Mouse (Mus musculus) mesoderm, embryonic 11.5 days (tissue): Measurements from ENCODE around the gene Doc2b.
"Not testable (repeated sequence)": the region's sequence is repeated elsewhere in the genome, so short reads cannot be mapped to it uniquely, and the experiment has no call there.

Experiments used
- DNase-seq: peaks from one replicate; pipeline ENCODE4 v3.0.0-alpha.2; 2012; ENCODE audit warnings: low read depth, low spot score

Doc2b gene

GRCm38 (mm10) chr11:75736978-75737377 is 58.9 kb downstream of the Doc2b start:
- DNase-seq, result no peak

DNA sequence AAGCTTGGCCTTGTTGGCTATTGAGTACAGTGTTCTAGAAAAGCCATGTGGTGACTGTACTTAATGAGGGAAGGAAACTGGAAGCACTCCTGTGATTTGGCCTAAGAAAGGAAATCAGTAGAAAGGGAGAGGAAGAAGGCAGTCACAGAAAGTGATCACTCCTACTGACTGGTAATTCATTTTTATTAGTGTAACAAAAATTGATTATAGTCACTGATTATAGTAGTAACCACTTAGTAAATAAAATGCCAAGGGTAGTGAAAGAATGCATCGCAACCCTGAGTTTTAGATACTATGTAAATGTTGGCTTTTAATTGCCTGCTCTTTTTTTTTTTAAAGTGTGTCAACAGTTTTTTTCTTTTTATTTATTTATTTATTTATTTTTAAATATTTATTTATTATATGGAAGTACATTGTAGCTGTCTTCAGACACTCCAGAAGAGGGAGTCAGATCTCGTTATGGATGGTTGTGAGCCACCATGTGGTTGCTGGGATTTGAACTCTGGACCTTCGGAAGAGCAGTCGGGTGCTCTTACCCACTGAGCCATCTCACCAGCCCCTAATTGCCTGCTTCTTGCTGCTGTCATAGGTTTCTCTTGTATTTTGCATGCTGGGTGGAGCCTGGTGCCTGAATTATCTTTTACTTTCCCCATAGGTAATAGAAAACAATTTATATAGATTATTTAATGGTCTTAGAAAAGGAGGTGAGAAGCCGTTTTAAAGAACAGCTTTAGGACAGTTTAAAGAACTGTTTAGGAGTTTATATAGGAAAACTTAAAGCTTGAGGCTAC is 60.2 kb downstream of the Doc2b start:
- no peak for DNase-seq

DNA sequence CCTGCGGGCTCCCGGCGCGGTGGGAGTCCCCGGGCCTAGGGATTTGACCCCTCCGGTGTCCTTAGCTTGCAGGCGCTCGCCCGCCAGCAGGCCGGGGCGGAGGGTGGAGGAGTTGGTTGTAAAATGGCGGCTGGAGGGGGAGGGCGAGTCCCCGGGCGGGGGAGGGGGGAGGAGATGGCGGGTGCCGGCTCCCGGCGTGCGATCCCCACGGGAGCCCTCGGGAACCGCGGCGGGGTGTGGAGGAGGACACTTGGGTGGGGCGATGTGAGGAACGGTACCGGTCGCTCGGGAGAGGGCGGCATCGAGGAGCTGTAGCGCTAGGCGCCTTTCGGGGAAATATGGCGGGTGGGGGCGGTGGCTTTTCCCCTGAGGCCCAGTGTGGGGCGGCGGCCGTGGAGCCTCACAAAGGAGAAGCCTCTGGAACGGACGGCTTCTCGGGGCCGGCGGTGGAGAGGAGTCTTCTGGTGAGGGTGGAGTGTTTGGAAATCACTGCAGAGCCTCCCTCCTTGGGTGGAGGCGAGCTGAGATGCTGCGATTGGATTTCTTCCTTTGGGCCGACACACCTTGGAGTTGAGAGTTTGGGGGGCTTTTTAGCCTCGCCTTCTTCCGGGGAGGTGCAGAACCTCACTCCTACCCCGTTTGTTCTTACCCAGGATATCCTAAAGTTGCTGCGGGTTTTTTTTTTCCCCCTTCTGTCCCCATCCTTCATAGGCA is 62.5 kb downstream of the Doc2b start:
- DNase-seq, result no peak

- peak; percentile 94 for DNase-seq
Observed at GRCm38 (mm10) chr11:75732434-75733226, 63.2 kb downstream of the Doc2b start, which contains the start of gene Ywhae. Ywhae (plus strand) TSS chr11:75732869.

- DNase-seq, result not testable (repeated sequence)
Observed at GRCm38 (mm10) chr11:75727659-75728058, 68.2 kb downstream of the Doc2b start.

GRCm38 (mm10) chr11:75727168-75727567 is 68.7 kb downstream of the Doc2b start:
- DNase-seq, result no peak

DNA sequence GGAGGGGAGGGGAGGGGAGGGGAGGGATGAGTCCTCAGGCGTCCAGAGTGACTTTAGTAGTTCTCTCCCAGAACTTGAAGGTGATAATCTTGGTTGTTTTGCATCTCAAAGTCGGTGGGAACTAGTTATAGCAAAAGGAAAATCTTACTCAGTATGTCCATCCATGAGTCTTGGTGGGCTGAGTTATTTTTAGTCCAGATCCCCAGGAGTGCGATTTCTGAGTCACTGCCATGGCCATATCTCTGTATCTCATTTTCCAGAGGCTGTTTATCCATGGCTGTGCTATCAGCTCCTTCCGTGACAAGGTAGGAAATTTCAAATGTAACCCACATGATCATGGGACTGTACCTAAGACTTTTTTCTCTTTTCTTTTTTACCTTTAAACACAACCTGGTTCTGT is 73.5 kb downstream of the Doc2b start:
- DNase-seq, result no peak
